Mouse (Mus musculus): ENCODE measurements around the gene Atrnl1. TPM values are rescaled to one million over a fixed set of nuclear protein-coding genes. Genes with fewer than 3 reads are reported as not detected.

Gene Atrnl1
- polyA plus RNA-seq, 1 experiment = 12.3 TPM

- H3K27ac ChIP-seq (ENCODE audit: insufficient read depth, low read length) = no peak overlapping the region
- H3K9me3 ChIP-seq (replicated peaks; ENCODE audit: control insufficient read depth, insufficient read depth, low read length, poor library complexity, severe bottlenecking) = no peaks in the 10 kb centered on the region
- no peaks in the 10 kb centered on the region for H3K27me3 ChIP-seq (ENCODE audit: control insufficient read depth, insufficient read depth, low read length, poor library complexity, severe bottlenecking)
- TF ChIP-seq CTCF (IDR thresholded peaks at IDR 0.05; ENCODE audit: low read depth, low read length) = no peak
- TF ChIP-seq EP300 (IDR thresholded peaks at IDR 0.05; ENCODE audit: insufficient read depth, low read depth, low read length) = no peak
- no peak for TF ChIP-seq POLR2A (IDR thresholded peaks at IDR 0.05; ENCODE audit: insufficient read depth, low read length)
- H3K4me3 ChIP-seq (ENCODE audit: low read depth, low read length) = no peak overlapping the region
- no peak overlapping the region for H3K9ac ChIP-seq (ENCODE audit: low read depth, poor library complexity, severe bottlenecking)
- H3K36me3 ChIP-seq (ENCODE audit: control insufficient read depth, insufficient read depth, low read length, poor library complexity, severe bottlenecking) = no peaks in the 10 kb centered on the region
- no peaks in the 10 kb centered on the region for H3K4me1 ChIP-seq (ENCODE audit: control insufficient read depth, insufficient read depth, low read length)
Observed at GRCm38 (mm10) chr19:57909466-57909865, 298.6 kb downstream of the Atrnl1 start.

DNA sequence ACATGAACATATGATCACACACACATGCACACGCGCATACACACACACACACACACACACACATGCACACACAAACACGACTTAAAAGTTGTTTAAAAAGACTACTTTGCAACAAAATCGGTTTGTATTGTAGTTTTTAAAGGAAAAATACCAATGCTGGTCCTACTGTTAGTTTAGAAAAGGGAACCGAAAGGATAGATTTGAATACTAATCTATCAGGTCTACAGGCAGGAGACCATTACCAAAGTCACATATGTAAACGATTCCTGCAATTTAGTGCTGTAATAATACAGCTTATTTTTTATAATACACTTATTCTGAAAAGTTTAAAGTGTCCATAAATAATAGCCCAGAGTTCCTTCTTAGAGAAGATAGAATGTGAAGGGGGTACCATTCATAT lies 299.8 kb downstream of the Atrnl1 start:
- H3K9me3 ChIP-seq (replicated peaks; ENCODE audit: control insufficient read depth, insufficient read depth, low read length, poor library complexity, severe bottlenecking) = no peaks in the 10 kb centered on the region
- no peaks in the 10 kb centered on the region for H3K27me3 ChIP-seq (ENCODE audit: control insufficient read depth, insufficient read depth, low read length, poor library complexity, severe bottlenecking)
- no peaks in the 10 kb centered on the region for H3K36me3 ChIP-seq (ENCODE audit: control insufficient read depth, insufficient read depth, low read length, poor library complexity, severe bottlenecking)
- no peak overlapping the region for H3K9ac ChIP-seq (ENCODE audit: low read depth, poor library complexity, severe bottlenecking)
- no peak for TF ChIP-seq CTCF (IDR thresholded peaks at IDR 0.05; ENCODE audit: low read depth, low read length)
- TF ChIP-seq POLR2A (IDR thresholded peaks at IDR 0.05; ENCODE audit: insufficient read depth, low read length) = no peak
- H3K27ac ChIP-seq (ENCODE audit: insufficient read depth, low read length) = no peak overlapping the region
- H3K4me3 ChIP-seq (ENCODE audit: low read depth, low read length) = no peak overlapping the region
- no peaks in the 10 kb centered on the region for H3K4me1 ChIP-seq (ENCODE audit: control insufficient read depth, insufficient read depth, low read length)

DNA sequence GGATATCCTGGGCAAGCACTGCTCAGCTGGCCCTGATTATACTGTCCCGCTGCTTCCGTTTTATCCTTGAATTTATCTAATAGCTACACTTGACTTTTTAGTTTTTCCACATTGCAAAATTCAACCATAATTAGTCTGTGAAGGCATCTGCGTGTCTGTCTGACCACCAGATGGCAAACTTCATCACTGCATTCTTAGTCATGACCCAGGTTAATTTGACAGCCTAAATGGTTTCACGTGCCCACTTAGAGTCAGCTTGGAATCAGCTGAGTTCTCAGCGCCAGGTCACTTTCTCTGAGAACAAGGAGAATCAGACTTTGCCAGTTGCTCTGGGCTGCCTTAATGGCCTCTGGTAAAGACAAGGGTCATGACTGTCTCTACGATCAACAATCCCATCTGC lies 305.5 kb downstream of the Atrnl1 start:
- Histone ChIP-seq H3K9me3 (replicated peaks; ENCODE audit: control insufficient read depth, insufficient read depth, low read length, poor library complexity, severe bottlenecking) (no peaks in the 10 kb centered on the region), H3K4me1 (ENCODE audit: control insufficient read depth, insufficient read depth, low read length) (no peaks in the 10 kb centered on the region)

DNA sequence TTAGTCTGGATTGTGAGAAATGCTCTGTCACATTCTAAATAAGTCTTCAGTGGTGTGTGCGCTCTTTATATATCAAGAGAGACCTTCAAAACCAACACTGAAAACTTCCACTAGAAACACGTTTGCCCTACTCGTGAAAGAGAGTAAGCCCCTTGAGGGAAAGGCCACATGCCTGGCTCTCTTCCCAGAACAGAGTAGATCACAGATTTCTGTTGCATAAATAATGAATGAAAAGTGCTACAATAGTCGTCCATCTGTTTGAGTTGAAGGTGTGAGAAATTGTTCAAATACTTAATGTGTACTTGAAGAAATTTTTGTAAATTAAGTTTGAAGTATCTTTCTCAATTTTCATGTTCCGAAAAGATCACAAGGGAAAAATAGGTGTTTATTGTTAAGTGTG lies 312.2 kb downstream of the Atrnl1 start:
- H3K4me1 ChIP-seq (ENCODE audit: control insufficient read depth, insufficient read depth, low read length) = no peaks in the 10 kb centered on the region
- H3K36me3 ChIP-seq (ENCODE audit: control insufficient read depth, insufficient read depth, low read length, poor library complexity, severe bottlenecking) = no peaks in the 10 kb centered on the region
- H3K9me3 ChIP-seq (replicated peaks; ENCODE audit: control insufficient read depth, insufficient read depth, low read length, poor library complexity, severe bottlenecking) = no peaks in the 10 kb centered on the region
- no peak overlapping the region for H3K9ac ChIP-seq (ENCODE audit: low read depth, poor library complexity, severe bottlenecking)
- H3K27ac ChIP-seq (ENCODE audit: insufficient read depth, low read length) = no peak overlapping the region
- H3K4me3 ChIP-seq (ENCODE audit: low read depth, low read length) = no peak overlapping the region
- no peak for TF ChIP-seq EP300 (IDR thresholded peaks at IDR 0.05; ENCODE audit: insufficient read depth, low read depth, low read length)
- H3K27me3 ChIP-seq (ENCODE audit: control insufficient read depth, insufficient read depth, low read length, poor library complexity, severe bottlenecking) = no peaks in the 10 kb centered on the region

More for the DNA sequence above, 305.5 kb downstream of the Atrnl1 start:
- TF ChIP-seq CTCF (IDR thresholded peaks at IDR 0.05; ENCODE audit: low read depth, low read length) (no peak), EP300 (IDR thresholded peaks at IDR 0.05; ENCODE audit: insufficient read depth, low read depth, low read length) (no peak), POLR2A (IDR thresholded peaks at IDR 0.05; ENCODE audit: insufficient read depth, low read length) (no peak)
- Histone ChIP-seq H3K27me3 (ENCODE audit: control insufficient read depth, insufficient read depth, low read length, poor library complexity, severe bottlenecking) (no peaks in the 10 kb centered on the region), H3K27ac (ENCODE audit: insufficient read depth, low read length) (no peak overlapping the region), H3K9ac (ENCODE audit: low read depth, poor library complexity, severe bottlenecking) (no peak overlapping the region), H3K36me3 (ENCODE audit: control insufficient read depth, insufficient read depth, low read length, poor library complexity, severe bottlenecking) (no peaks in the 10 kb centered on the region), H3K4me3 (ENCODE audit: low read depth, low read length) (no peak overlapping the region)

DNA sequence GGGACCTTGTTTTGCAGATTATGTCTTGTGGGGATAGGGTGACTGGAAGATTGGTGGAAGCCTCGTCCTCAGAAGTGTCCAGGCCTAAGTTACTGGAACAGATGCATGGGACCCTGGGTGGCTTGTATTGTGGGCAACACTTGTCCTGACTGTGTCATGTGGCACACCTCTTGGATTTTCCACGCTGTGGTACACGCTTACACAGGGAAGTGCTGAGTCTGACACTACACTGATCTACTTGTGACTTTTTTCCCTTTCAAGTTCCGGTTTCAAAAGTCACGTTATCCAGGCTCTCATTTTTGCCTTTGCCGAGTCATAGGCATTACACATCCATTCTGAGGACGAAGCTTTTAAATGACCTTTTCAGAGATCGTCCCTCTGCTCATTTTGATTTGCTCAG lies 314.0 kb downstream of the Atrnl1 start:
- TF ChIP-seq POLR2A (IDR thresholded peaks at IDR 0.05; ENCODE audit: insufficient read depth, low read length) (no peak), EP300 (IDR thresholded peaks at IDR 0.05; ENCODE audit: insufficient read depth, low read depth, low read length) (no peak), CTCF (IDR thresholded peaks at IDR 0.05; ENCODE audit: low read depth, low read length) (no peak)
- Histone ChIP-seq H3K27ac (ENCODE audit: insufficient read depth, low read length) (no peak overlapping the region), H3K36me3 (ENCODE audit: control insufficient read depth, insufficient read depth, low read length, poor library complexity, severe bottlenecking) (no peaks in the 10 kb centered on the region), H3K9me3 (replicated peaks; ENCODE audit: control insufficient read depth, insufficient read depth, low read length, poor library complexity, severe bottlenecking) (no peaks in the 10 kb centered on the region), H3K27me3 (ENCODE audit: control insufficient read depth, insufficient read depth, low read length, poor library complexity, severe bottlenecking) (no peaks in the 10 kb centered on the region), H3K4me1 (ENCODE audit: control insufficient read depth, insufficient read depth, low read length) (no peaks in the 10 kb centered on the region), H3K9ac (ENCODE audit: low read depth, poor library complexity, severe bottlenecking) (no peak overlapping the region), H3K4me3 (ENCODE audit: low read depth, low read length) (no peak overlapping the region)

DNA sequence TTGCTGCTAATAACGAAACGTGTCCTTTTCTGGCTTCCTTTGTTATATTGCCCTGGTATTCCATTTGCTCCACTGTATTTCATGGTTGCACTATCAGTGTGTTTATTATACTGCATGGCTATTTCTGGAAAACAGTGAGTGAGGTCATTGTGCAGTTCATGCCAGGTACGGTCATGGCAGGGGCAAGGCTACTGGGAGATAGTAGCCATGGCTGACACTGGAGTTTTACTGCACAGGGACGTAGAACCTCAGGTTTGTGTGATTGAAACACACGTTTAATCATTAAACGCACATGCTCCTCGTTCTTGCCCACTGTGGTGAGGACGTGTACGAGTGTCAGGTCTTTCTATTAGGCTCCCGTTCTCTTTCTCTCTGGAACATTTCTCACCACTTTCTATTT lies 314.8 kb downstream of the Atrnl1 start:
- Histone ChIP-seq H3K36me3 (ENCODE audit: control insufficient read depth, insufficient read depth, low read length, poor library complexity, severe bottlenecking) (no peaks in the 10 kb centered on the region), H3K9me3 (replicated peaks; ENCODE audit: control insufficient read depth, insufficient read depth, low read length, poor library complexity, severe bottlenecking) (no peaks in the 10 kb centered on the region), H3K4me1 (ENCODE audit: control insufficient read depth, insufficient read depth, low read length) (no peaks in the 10 kb centered on the region), H3K9ac (ENCODE audit: low read depth, poor library complexity, severe bottlenecking) (no peak overlapping the region), H3K27me3 (ENCODE audit: control insufficient read depth, insufficient read depth, low read length, poor library complexity, severe bottlenecking) (no peaks in the 10 kb centered on the region), H3K4me3 (ENCODE audit: low read depth, low read length) (no peak overlapping the region), H3K27ac (ENCODE audit: insufficient read depth, low read length) (no peak overlapping the region)
- no peak for TF ChIP-seq CTCF (IDR thresholded peaks at IDR 0.05; ENCODE audit: low read depth, low read length)
- no peak for TF ChIP-seq EP300 (IDR thresholded peaks at IDR 0.05; ENCODE audit: insufficient read depth, low read depth, low read length)
- TF ChIP-seq POLR2A (IDR thresholded peaks at IDR 0.05; ENCODE audit: insufficient read depth, low read length) = no peak
